Mouse (Mus musculus) B cell, adult 2 months (primary cell): ENCODE data around the gene Nudt6.
A peak's percentile ranks its signal among the peaks of the same experiment; 100 is the strongest.

Source experiments
- DNase-seq, 2 experiments: peaks; one replicate each; pipeline ENCODE4 v3.0.0; 2022

Nudt6 gene

DNA sequence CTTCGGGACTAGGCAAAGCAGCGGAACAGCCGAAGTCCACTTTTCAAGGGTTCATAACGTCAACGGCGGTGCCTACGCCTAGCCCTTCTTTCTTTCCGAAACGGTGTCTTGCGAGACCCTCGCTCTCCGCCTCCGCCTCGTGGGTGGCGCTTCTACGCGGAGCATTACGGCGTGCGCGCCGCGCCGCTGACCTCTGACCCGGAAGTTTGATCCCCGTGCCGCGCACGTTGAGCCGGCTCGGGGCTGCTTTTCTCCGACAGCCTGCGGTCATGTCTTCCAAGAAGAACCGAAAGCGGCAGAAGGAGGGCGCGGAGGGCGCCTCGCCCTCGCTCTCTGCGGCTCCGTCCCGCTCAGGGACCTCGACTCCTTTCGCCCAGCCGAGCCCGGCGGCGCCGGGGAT is at the start of gene Nudt6:
Nudt6 (minus strand) TSS at position 140 of the 400 bp plus-strand sequence.
- peak; percentile 94 to 95 for DNase-seq

DNA sequence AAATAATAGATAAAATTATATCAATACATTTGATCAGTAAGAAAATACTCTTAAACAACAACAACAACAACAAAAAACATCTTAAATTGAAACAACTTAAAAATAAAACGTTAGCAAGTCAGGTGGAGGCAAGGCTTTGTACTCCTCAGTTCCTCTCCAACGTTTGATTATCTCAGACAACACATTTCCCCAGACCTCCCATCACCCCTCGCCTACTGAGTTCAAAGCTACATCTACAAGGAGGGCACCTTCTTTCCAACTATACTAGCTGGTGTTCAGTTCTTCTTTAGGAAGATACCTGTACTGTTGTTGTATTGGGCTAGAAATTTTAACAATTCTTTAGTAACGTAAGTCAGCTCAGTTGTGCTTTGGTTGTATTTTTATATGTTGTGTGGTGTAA is 49.3 kb upstream of the Nudt6 start:
- no peak for DNase-seq

- DNase-seq: no peak
Measured at GRCm38 (mm10) chr3:37468170-37468569, 48.2 kb upstream of the Nudt6 start.

GRCm38 (mm10) chr3:37455992-37456391 is 36.0 kb upstream of the Nudt6 start:
- no peak for DNase-seq

GRCm38 (mm10) chr3:37443409-37443808 is 23.4 kb upstream of the Nudt6 start:
- no peak for DNase-seq

DNA sequence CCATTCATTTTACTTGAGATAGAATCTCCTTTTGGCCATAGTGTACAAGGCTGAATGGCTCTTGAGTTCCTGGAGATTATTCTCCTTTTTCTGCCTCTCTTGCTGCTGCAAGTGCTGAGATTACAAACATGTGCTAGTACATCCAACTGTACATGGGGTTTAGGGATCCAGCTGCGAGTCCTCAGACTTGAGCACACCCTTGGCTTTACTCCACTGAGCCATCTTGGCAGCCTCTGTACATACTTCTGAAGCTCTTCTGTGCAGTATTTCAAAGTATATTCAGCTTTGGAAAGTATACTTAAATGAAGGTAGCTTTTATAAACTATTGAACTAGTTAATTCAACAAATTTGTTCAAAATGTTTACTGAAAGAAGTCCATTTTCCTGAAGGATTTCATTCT is 19.8 kb upstream of the Nudt6 start:
- DNase-seq: no peak

GRCm38 (mm10) chr3:37430359-37430758 is 10.3 kb upstream of the Nudt6 start:
- DNase-seq: no peak

GRCm38 (mm10) chr3:37426069-37426468 is 6.1 kb upstream of the Nudt6 start:
- no peak for DNase-seq

DNA sequence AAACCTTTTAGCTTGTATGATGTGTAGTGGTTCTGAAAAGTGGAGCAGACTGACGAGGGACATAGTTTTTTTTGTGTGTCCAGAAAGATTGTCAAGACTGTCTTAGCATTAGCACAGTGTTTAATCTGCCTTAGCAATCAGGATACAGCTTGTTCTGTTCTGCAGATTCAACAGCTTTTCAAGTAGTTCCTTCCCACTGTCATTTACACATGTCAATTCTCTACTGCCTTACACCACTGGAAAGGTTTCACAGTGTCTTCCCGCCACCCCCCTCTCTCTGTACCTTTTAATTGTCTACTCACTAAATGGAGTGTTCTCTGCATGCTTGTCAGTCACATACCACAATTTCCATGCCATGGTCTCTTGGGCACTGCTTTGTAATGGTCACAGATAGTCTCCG is 1.2 kb upstream of the Nudt6 start:
- DNase-seq: peak; percentile 4 to 6

- DNase-seq: no peak
Measured at GRCm38 (mm10) chr3:37420641-37421040, 630 bp upstream of the Nudt6 start.

- DNase-seq: peak; percentile 96 to 97
Measured at GRCm38 (mm10) chr3:37419458-37419991, 486 bp downstream of the Nudt6 start, which contains the start of gene Spata5. Spata5 (plus strand) TSS chr3:37419896.

- no peak for DNase-seq
Measured at GRCm38 (mm10) chr3:37418961-37419457, 1.0 kb downstream of the Nudt6 start.

- DNase-seq: no peak
Measured at GRCm38 (mm10) chr3:37418341-37418740, 1.7 kb downstream of the Nudt6 start.

DNA sequence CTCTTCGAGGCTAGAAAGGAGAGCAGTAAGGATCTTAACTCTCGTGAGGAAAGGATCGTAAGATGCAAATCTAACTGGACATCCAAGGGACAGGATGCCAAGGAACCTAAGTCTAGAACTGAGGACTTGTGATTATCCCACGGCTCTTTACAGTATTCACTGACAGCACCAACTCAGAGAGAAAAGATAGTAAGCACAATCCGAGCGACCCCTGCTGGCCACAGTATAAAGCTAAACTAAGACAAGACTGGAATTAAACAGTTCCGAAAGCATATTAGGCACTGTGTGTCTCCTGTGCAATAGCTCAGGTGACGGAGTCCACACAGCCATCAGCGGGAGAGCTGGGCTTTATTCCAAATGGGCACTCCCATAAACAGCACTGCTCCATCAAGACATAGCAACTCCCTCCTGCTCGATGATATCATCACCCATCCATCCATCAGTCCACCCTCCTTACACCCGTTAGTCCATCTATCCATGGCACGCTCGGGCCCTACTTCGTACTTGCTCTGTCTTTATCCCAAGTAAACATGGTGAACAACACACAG is 5.5 kb downstream of the Nudt6 start:
- peak; percentile 76 to 80 for DNase-seq

GRCm38 (mm10) chr3:37413446-37413845 is 6.6 kb downstream of the Nudt6 start:
- DNase-seq: no peak

- no peak for DNase-seq
Measured at GRCm38 (mm10) chr3:37407598-37407997, 12.4 kb downstream of the Nudt6 start.

DNA sequence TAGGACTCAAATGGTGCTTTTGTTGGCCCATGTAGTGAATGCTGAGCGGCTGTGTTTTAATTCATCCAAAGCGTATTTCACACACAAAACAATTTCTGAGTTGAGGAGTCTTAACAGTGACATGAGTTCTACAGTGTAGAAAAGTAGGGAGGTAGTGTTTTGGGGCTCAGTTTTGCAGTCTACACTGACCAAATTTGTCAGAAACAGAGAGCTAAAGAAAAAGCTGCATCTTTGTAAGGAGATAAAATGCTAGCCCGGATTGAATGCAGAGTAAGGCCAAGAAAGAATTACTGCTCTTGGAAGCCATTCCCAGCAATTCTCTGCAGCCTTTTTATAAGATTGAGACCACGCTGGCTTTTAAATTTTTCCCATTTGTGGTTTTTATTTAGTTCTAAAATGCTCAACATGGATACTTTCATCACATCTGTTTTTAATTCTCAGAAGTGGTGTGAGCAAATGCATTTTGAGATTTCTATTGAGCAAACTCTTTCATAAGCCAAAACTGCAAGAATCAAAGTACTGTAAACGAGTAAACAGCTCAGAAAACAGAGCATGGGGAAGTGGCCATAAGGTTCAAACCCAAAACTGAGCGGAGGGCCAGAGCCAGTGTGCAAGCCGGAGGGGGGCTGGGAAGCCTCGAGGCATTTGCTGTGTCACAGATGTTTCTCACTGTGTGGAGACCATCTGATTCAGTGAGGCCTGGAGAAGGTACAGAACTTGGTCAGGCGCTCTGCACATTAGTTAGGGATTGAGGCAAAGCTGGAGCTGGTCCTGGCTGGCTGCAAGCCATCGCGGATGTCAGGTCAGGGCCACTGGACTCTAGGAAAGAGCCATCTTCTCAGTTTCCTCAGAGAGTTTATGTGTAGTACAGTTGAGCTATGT is 18.0 kb downstream of the Nudt6 start:
- no peak for DNase-seq

DNA sequence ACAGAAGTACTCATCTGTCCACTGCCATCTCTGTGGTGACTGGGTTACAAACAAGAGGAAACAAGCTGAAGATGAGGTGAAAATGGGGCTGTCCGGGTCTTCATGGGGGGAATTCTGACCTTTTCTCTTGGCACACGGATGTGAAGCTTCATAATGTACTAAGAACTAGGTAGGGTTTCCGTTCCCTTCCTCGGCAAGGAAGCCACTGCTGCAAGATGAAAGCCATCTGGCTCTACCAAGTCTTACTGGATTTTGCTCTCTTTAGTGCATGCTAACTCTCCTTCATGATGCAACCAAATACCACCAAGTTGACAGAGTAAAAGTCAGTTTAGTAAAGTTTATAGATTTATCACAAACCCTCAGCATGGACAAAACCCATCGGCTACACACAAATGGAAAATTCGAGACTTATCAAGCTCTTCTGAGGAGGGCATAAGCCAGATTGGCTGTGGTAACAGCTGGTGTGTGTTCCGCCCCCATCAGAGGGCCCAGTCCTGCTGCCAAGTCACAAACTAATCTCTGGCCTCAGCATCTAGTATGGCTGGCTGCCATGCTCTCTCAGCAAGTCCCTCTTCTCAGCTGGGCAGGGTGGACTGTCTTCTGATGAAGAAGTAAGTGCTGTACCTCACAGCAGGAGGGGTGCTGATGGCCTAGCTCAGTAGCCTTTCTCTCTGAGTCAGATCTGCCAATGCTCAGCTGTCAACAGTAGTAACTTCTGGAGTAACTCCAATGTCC is 21.2 kb downstream of the Nudt6 start:
- no peak for DNase-seq

- DNase-seq: no peak
Measured at GRCm38 (mm10) chr3:37397646-37398045, 22.4 kb downstream of the Nudt6 start.

DNA sequence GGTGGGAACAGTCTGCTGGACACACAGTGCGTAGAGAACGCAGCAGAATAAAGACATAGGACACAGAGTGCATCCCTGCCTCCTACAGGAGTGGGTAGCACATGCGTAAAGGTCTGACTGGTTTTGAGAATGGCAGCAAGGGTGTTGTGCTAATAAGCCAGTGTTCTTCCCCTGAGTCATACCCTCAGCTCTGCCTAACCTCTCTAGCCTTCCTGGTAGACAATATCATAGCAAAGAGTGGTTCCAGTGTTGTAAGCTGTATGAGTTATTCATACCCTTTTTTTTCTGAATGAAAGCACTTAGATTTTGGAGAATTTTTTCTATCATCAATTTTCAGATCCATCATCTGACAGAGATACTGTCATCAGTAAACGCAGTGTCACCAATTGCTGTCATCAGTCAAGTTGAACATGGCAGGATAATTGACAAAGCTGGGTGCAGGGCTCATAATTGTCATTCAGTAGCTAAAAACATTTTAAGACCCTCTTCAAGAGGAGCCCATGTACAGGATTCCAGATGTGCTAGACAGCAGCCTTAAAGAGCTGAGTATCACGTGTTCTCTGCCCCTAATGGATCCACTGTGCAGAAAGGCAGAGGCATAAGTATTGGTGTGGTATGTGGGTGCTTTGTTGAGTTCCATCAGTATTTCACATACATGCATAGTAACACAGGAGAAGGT is 22.9 kb downstream of the Nudt6 start:
- no peak for DNase-seq

DNA sequence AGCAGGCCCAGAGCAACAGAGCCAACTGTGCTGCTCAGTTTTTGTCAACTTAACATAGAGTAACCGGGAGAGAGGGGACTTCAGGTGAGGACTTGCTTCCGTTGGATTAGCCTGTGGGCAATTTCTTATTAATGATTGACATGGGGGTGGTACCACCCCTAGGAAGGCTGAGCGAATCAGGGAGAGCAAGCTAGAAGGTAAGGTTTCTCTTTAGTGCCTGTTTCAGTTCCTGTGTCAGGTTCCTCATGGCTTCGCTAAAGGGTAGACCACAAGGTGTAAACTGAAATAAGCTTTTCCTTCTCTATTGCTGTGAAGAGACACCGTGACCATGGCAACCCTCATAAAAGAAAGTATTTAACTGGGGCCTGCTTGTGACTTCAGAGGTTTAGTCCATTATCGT is 32.7 kb downstream of the Nudt6 start:
- peak in 1 of 2 experiments; percentile 3 for DNase-seq

- DNase-seq: no peak
Measured at GRCm38 (mm10) chr3:37383096-37383765, 36.8 kb downstream of the Nudt6 start.
